Mouse (Mus musculus) liver, embryonic 15.5 days (tissue): ENCODE results near the gene Naga. TPM values are rescaled to one million over a fixed set of nuclear protein-coding genes. Genes with fewer than 3 reads are reported as not detected.

Experiments used
- ATAC-seq: fragments of 200-750 bp; cut with Nextera tagmentation; 2 replicates; pipeline ENCODE4 v1.8.0; 2017; ENCODE audit warnings: moderate number of reproducible peaks, mild to moderate bottlenecking, moderate library complexity; ENCODE audit not compliant: insufficient read depth
- H3K27ac ChIP-seq: fragments of 300-500 bp; sonication (generic); replicated peaks from 2 replicates; pipeline ENCODE4 v1.5.1; 2015; ENCODE audit warnings: mild to moderate bottlenecking, inconsistent platforms
- H3K27me3 ChIP-seq: fragments of 300-500 bp; sonication (generic); 2 replicates; pipeline ENCODE4 v1.6.1; 2015; ENCODE audit warnings: mild to moderate bottlenecking, inconsistent platforms
- H3K36me3 ChIP-seq: fragments of 300-500 bp; sonication (generic); replicated peaks from 2 replicates; pipeline ENCODE4 v1.6.1; 2015; ENCODE audit warnings: moderate library complexity, mild to moderate bottlenecking, inconsistent platforms
- H3K4me1 ChIP-seq: fragments of 300-500 bp; sonication (generic); replicated peaks from 2 replicates; pipeline ENCODE4 v1.6.1; 2015; ENCODE audit warnings: inconsistent platforms
- H3K4me2 ChIP-seq: fragments of 300-500 bp; sonication (generic); 2 replicates; pipeline ENCODE4 v1.6.1; 2015; ENCODE audit warnings: moderate library complexity, mild to moderate bottlenecking, inconsistent platforms
- H3K4me3 ChIP-seq: fragments of 300-500 bp; sonication (generic); replicated peaks from 2 replicates; pipeline ENCODE4 v1.5.1; 2015; ENCODE audit warnings: mild to moderate bottlenecking, inconsistent platforms
- H3K9ac ChIP-seq: fragments of 300-500 bp; sonication (generic); 2 replicates; pipeline ENCODE4 v1.6.1; 2015; ENCODE audit warnings: moderate library complexity, mild to moderate bottlenecking, inconsistent platforms
- H3K9me3 ChIP-seq: fragments of 300-500 bp; sonication (generic); replicated peaks from 2 replicates; pipeline ENCODE4 v1.6.1; 2016; ENCODE audit warnings: inconsistent platforms
- WGBS: fragments of 180-500 bp; shearing (Covaris S2); methylation state at CpG from one replicate; pipeline ENCODE4 v1.1.7; 2015; ENCODE audit warnings: mixed read lengths; ENCODE audit not compliant: insufficient replicate concordance; 5-methylcytosine and 5-hydroxymethylcytosine counted together
- polyA plus RNA-seq: library from polyadenylated mRNA; unstranded; fragments of >200 nt; fragmentation: Nextera tagmentation; extraction: Ambion mirVana; gene quantifications from 2 replicates; pipeline ENCODE4 v1.2.1, GENCODE M21; 2015

The Naga gene
- polyA plus RNA-seq, 1 experiment from 2014 or later = 43.4 TPM

DNA sequence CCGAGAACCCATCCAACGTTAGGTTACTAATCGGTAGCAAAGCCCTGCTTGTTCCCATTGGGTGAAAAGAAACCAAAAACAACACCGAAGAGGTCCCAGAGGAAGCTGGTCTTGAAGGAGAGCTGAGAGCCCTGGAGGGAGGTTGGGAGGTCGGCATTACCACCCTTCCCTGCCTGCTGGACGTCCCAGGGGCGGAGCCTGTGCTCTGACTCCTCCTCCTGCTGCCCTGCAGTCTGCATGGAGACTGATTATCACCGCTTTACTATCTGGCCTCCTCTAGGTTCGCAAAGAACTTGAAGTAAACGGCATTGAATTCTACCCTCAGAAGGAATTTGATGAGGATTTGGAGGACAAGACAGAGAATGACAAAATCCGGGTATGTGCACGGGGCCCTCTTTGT, 52.6 kb downstream of the Naga start:
- Histone ChIP-seq H3K4me3 (no peak overlapping the region), H3K9ac (no peak overlapping the region), H3K36me3 (no peaks in the 10 kb centered on the region), H3K27ac (no peak overlapping the region), H3K27me3 (peaks cover 7% of the 10 kb centered on the region; the same call in 1 of the 2 replicates), H3K4me1 (peaks cover 11% of the 10 kb centered on the region), H3K4me2 (no peak overlapping the region), H3K9me3 (no peaks in the 10 kb centered on the region)
- no peak for ATAC-seq
- 32% methylated on average over 12 of the region's 12 CpGs for WGBS

DNA sequence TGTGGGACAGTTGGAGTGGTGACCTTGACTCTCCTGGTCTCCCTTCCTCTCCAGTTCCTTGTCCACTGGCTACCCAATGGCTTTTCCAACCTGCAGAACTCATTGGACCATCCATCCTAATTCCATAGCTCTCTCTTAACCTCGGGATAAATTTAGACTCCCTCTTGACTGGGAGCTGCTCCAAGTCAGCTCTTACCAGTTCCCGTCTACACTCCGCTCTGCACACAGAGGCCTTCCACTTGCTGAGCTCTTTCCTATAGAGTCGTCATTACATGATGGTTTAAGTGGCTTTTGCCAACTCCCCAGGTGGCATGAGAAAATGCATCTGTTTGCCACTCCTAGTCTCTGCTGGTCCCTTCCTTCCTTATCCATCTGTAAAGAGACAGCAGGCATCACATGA, 58.1 kb downstream of the Naga start:
- no peak overlapping the region for H3K4me3 ChIP-seq
- H3K4me1 ChIP-seq = 0 out of 2 replicates have a peak, but pooled peaks cover 1% of the 10 kb centered on the region
- WGBS = 68% methylated on average over 4 of the region's 4 CpGs

More for the DNA sequence above, 58.1 kb downstream of the Naga start:
- Histone ChIP-seq H3K36me3 (no peaks in the 10 kb centered on the region), H3K27ac (no peak overlapping the region), H3K9me3 (no peaks in the 10 kb centered on the region), H3K27me3 (peaks cover 29% of the 10 kb centered on the region), H3K4me2 (no peak overlapping the region), H3K9ac (no peak overlapping the region)
- ATAC-seq = no peak

Other genes with a start within 250 kb of the Naga start
- gene Ccdc134, start 211.0 kb downstream of the Naga start, polyA plus RNA-seq = 7.0 and 7.7 TPM in 2 replicates
- gene Srebf2, start 191.7 kb downstream of the Naga start, polyA plus RNA-seq = 53.6 and 61.3 TPM in 2 replicates
- 0.08 and 0.12 TPM in 2 replicates for gene Shisa8, start 126.1 kb downstream of the Naga start, polyA plus RNA-seq
- 0.40 and 0.79 TPM in 2 replicates for gene Tnfrsf13c, start 114.6 kb downstream of the Naga start, polyA plus RNA-seq
- 32.8 and 33.7 TPM in 2 replicates for gene Cenpm, start 94.2 kb downstream of the Naga start, polyA plus RNA-seq
- not detected in 2 replicates for gene 1500009C09Rik, start 86.5 kb downstream of the Naga start, polyA plus RNA-seq
- gene Sept3, start 64.0 kb downstream of the Naga start, polyA plus RNA-seq = 0.12 and 0.16 TPM in 2 replicates
- 0.06 and 0.08 TPM in 2 replicates for gene Wbp2nl, start 40.0 kb downstream of the Naga start, polyA plus RNA-seq
- 43.9 and 47.9 TPM in 2 replicates for gene Pheta2, start within 50 bp of the Naga start, polyA plus RNA-seq
- gene Smdt1, start within 50 bp of the Naga start, polyA plus RNA-seq = 176 TPM in 2 replicates
- 272 and 310 TPM in 2 replicates for gene Ndufa6, start 15.4 kb upstream of the Naga start, polyA plus RNA-seq
- 17.7 and 19.1 TPM in 2 replicates for gene Cyp2d22, start 41.3 kb upstream of the Naga start, polyA plus RNA-seq
- gene Cyp2d11, start 55.1 kb upstream of the Naga start, polyA plus RNA-seq = 0.10 TPM in 1 of 2 replicates, not detected in the other
- 52.7 and 71.7 TPM in 2 replicates for gene Cyp2d10, start 68.3 kb upstream of the Naga start, polyA plus RNA-seq
- gene Cyp2d9, start 94.5 kb upstream of the Naga start, polyA plus RNA-seq = 2.6 and 4.3 TPM in 2 replicates
- not detected in 2 replicates for gene Cyp2d12, start 216.1 kb upstream of the Naga start, polyA plus RNA-seq